Mouse (Mus musculus) naive thymus-derived CD4-positive, alpha-beta T cell, adult 2 months (primary cell): ENCODE data around the gene 4930442H23Rik.
A peak's percentile ranks its signal among the peaks of the same experiment; 100 is the strongest.
"Not testable (repeated sequence)": the region's sequence is repeated elsewhere in the genome, so short reads cannot be mapped to it uniquely, and the experiment has no call there.

ENCODE experiments used
- DNase-seq: peaks from one replicate; pipeline ENCODE4 v3.0.0-alpha.2; 2011; ENCODE audit warnings: low read depth

The 4930442H23Rik gene

DNA sequence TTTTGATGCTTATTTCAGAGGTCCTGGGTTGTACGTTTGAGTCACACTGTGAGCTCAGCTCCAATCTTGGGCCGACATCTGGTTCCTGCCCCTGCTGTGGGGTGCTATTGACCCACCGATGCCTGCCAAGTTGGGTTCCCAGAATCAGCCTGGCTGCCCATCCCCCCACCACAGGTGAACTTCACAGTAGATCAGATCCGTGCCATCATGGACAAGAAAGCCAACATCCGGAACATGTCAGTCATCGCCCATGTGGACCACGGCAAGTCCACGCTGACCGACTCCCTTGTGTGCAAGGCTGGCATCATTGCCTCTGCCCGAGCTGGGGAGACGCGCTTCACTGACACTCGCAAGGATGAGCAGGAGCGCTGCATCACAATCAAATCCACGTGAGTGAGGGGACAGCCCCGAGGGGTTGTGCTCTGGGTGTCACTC, 6.1 kb downstream of the 4930442H23Rik start:
- DNase-seq, result no peak

DNA sequence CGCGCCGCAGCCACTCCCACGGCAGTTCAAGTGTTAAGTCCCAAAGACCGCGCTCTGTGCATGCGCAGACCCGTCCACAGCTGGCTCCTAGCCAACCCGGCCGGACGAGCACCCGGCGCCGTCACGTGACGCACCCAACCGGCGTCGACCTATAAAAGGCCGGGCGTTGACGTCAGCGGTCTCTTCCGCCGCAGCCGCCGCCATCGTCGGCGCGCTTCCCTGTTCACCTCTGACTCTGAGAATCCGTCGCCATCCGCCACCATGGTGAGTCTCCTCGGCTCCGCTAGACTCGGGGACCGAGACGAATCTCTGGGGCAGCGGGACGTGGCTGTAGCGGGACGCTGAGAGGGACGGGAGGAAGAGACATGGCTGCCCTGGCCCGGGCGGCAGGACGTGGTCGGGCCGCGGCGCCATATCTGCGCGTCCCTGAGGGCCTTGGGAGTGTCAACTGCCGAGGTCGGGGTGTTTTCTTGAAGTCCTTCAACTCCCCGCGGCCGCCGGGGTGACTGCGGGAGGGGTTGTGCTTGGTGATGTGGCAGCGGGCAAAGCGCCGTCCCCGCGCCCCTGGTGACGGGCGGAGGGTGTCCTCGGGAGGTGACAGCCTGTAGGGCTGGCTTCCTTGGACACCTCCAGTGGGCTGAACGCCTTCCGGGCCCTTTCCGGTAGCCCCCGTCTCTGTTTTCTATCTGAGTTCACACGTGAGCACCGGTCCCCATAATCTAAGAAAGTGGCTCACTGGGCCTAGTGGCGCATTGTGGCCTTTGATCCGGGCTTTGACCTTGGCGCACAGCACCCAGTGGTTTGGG, 7.0 kb downstream of the 4930442H23Rik start, which contains the start of gene Eef2:
Eef2 (plus strand) TSS at position 166 of the 806 bp plus-strand sequence.
- peak; percentile 97 for DNase-seq

DNA sequence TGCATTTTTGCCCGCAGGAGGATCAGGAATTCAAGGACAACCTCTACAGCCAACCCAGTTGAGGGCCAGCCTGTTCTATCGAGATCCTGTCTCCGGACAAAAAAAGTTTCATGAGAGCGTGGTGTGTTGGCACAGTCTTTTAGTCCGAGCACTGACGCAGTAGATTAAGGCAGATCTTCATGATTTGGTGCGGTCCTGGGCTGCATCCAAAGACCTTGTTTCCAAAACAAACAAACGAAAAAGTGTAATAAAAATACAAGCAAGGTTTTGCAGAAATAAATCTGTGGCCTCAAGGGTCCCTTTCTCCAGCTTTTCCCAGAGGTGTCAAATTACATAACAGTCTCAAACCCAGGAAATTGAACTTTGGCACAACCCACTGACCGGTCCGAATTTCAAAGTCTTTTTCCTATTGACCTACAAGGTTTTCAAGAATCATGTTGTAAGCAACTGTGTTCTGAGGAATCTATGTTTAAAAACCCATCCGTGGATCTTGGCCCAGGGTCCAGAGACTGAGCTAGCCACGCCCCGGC, 7.6 kb downstream of the 4930442H23Rik start:
- no peak for DNase-seq

DNA sequence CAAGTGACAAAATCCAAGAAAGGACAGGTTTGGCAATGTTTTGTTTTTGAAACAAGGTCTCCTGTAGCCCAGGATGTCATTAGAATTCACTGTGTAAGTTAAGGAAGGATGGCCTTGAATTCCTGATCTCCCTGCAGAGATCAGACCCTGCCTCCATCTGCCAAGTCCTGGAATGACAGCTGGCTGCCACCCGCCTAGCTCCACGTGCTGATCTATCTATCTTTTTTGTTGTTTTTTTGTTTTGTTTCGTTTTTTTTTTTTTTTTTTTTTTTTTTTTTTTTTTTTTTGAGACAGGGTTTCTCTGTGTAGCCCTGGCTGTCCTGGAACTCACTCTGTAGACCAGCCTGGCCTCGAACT, 8.3 kb downstream of the 4930442H23Rik start:
- not testable (repeated sequence) for DNase-seq

DNA sequence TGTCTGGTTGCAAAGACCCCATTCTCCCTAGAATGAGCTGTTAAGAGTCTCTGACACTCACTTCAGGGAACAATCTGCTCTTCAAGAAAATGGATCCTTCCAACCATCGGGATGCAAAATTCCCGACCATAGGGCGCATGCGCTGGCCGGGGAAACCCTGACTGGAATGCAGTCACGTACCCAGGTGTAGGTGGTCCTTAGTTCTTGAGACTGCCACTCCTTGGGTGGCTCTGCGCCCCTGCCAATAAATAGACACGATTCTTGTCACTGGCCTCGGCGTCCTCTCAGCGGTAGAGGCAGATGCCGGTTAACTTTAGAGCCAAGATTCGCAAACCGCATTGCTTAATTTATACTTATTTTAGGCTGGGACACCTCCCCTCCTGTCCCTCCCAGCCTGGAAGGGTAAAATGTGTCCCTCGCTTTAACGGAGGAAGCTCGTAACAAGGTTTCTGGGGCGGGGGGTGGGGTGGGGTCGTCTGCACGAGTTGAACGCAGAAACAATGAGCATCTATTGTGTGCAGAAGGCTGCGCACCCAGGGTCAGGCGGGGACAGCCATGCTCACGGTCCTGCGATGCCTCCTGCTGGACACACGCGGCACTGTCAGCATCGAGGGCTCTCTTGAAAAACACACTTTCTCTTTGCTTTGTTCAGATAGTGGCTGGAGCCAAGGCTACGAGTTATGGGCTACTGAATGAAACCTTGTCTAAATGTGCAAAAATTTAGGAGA, 8.9 kb downstream of the 4930442H23Rik start:
- peak; percentile 93 for DNase-seq

DNA sequence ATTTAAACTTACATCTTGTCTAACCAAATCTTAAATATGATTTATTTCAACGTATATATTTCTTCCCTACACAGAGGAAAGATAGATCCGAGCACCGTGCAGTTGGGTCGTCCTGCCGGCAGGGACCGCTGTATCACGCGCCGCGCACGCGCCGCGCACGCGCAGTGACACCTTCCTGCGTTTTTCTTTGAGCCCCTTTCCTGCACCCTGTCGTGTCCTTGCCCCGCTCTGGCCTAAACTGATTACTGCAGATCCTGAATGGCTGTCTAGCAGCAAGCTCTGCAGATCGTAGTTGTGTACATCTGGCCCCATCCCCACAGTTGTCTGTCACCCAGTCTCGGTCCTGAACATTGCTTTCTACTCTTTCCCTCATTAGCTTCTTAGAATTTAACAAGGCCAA, 10.5 kb downstream of the 4930442H23Rik start:
- DNase-seq, result peak; percentile 94

DNA sequence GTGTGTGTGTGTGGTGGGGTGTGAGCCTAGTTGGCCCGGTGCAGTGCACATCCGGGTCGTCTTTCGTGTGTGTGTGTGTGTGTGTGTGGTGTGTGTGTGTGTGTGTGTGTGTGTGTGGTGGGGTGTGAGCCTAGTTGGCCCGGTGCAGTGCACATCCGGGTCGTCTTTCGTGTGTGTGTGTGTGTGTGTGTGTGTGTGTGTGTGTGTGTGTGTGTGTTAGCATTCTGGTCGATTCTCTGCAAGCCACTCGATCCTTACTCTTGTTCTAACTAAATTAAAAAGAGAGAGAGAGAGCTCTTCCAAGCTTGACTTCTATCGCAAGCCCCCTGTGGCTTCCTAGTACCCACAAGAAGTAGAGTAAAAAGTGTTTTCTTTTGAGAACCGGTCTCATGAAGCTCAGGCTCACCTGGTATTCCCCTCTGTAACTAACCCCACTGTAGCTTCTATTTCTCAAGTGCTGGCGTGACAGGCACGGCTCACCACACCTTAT, 14.2 kb downstream of the 4930442H23Rik start:
- peak; percentile 89 for DNase-seq

DNA sequence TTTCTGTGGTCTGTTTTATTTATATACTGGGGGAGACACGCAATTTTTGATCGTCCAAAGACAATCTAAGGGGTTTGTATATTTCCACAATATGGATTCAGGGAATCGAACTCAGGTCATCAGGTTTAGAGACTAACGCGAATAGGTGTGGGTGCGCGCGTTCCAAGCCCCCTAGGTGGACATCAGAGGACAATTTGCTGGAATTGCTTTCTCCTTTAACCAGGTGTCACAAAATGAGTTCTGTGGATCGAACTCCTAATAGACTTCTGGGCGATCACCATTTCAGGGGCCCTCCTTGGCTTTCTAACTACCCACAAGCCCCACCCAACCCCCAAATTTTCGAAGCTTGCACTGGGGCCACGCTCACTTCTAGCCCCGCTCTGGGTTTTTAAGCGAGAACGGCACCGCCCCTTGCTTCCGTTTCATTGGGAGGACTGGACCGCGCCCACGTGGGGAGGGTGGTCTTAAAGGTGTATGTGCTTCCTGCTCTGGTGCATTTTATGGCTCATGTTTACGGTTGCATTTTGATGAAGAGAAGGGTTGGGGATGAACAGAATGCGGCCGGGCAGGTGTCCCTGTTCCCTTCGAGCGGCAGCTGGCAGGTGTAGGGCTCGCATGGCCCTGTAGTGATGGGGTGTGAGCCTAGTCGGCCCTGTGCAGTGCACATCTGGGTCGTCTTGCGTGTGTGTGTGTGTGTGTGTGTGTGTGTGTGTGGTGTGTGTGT, 15.0 kb downstream of the 4930442H23Rik start:
- peak; percentile 87 for DNase-seq

DNA sequence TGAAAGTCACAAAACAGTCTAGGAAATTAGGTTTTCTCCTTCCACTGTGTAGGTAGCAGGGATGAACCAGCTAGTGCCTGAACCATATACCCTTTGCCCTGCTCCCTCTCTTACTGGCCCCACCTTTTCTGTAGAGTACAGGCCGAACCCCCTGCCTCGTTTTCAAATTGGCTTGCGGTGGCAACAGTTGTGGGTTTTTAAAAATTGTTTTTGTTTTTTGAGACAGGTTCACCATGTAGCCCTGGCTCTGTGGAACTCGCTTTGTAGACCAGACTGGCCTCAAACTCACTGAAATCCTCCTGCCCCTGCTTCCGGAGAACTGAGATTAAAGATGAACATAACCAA, 15.6 kb downstream of the 4930442H23Rik start:
- DNase-seq, result no peak

DNA sequence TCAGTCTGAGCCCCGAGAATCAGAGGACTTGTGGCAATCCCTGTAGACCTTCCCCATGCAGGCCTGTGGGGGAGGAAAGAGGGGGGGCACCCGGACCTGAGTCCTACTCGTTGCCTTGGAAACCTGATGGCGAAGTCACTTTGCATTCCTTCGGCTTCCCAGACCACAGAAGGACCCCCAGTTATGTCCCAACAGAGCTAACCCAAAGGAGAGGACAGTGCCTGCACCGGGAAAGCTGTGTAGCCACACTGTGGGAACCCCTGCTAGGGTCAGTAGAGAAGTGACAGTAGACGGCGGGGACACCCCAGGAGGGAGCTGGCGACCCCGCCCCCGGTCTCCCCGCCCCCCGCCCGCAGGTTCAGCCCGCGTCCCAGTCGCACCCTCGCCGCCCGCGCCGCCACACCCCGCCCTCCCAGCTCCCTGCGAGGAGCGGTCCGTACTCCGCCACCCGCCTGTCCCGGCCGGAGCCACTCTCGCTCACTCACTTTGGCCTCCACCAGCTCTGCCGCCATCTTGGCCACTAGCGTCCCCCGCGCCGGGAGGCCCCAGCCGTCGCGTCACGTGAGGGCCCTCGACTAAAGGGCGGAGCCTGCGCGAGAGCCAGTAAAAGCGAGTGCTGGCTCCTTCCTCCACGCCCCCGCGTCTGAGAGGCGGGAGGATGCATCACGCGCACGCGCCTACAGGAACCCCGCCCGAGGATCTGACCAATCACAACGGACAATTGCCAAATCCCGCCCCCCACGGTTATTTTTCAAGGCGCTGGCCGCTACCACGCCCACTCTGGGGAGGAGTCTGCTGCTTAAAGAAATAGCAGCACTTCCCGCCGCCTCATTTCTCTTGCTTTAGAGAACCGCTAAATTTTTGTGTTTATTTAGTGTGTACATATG, 16.2 kb downstream of the 4930442H23Rik start, which contains the start of gene Pias4:
Pias4 (minus strand) TSS at position 724 of the 887 bp plus-strand sequence.
- peak; percentile 100 for DNase-seq

DNA sequence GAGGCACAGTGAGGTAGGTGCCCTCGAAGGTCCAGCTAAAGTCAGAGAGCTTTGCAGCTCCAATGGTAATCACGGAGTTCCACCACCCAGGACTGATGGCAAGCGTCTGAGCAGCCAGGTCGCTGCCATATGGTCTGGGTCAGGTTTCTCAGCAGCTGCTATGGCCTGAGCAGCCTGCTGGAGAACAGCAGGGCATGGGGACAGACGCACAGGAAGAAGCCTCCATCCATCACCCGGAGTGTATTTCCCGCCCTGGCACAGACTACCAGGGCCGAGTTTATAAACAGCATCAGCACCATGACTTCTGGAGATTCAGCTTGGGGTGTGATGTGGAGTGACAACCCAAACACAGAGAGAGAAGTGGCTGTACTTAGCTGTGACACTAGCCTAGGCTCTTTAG, 18.5 kb downstream of the 4930442H23Rik start:
- no peak for DNase-seq

DNA sequence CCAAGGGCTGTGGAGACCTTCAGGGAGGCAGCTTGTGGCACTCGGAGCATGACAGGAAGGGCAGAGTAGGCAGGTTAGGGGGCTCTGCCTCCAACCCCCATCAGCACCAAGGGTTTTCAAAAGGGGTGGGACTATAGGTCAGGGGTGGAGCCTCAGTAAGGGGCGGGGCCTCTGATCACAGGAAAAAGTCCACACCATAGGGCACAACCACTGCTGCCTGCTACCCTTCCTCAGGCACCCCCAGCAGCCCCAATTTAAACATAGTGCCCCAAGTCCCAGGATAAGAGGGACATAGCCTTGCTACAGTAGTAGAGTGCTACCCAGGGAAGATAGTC, 21.4 kb downstream of the 4930442H23Rik start:
- no peak for DNase-seq

DNA sequence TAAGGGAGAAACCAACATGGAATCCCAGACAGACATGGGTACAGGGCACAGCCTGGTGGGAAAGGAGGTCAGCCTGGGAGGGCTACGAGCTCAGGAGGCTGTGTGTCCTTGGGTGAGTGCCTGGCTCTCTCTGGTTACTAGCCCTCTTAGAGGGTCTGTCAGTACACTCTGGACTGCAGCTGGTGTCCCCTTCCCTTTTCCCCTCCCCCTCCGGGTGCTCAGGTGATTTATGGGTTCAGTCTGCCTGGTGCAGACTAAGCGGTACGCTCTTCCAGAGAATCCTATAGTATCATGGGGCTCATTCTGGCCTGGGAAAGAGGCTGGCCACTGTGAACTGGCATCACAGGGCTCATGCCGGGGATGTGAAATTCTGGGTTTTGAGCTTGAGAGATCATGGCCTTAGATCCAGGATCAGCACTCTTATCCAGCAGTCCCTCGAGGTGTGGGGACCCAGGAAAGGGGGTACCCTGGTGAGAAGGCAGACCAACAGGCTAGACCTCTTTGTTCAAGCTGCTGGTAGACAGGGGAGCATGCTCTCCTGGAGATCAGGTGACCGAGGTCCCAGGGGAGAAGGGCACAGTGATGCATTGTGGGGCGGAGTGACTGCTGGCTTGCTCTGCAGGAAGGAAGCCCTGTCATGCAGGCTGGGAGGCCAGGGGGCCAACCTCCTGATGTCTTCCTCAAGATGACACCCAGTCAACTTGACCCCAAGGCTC, 21.9 kb downstream of the 4930442H23Rik start:
- no peak for DNase-seq

DNA sequence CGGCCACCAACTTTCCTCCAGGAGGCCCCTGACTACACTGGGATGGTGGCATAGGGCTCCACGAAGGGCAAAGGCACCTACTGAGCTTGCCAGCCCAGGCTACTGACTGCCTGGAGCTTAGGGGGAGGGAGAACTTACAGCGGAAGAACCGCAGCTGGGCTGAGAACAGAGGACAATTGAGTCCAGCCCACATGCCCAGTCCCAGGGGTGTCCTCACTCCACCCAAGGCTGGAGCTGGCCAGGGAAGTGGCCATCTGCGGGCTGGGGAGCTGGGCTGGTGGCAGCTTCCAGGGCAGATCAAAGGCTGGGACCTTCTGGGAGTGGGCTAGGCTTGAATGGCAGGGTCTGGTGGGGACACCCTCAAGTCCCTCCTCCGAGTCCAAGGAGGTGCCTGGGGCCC, 28.9 kb downstream of the 4930442H23Rik start:
- DNase-seq, result no peak

DNA sequence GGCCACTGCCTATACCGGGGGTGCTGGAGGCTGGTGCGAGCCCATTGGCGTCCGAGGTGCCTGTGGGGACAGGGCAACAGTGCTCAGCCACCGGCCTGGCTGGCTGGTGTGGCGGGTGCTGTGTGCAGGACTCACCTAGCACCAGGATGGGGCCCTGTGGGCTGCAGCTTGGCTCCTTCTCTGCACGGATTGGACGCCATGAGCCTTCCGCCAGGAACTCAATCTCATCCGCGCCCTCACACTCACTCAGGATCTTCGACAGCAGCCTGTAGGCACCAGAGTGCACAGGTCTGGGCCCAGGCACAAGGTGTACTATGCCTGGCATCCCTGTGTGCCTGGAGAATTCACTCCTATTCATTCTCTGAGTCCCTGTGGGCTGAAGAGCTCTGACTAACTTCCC, 29.3 kb downstream of the 4930442H23Rik start:
- DNase-seq, result no peak

DNA sequence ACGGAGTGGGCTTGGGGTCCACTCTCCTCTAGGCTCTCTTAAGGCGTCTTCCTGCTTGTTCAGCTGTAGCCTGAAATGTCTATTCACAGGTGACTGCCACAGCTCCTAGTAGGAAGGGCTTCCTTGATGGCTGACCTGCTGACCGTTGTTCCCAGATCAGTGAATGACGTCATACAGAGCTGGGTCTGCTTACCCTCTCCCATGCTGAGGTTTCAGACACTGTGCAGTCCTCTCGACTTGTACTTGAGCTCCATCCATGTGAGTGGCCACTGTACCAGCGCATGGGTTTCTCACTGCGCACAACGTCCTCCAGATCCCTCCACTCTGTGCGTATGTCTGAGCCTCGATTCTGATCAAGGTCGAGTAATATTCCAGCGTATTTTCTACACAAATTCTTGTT, 31.0 kb downstream of the 4930442H23Rik start:
- no peak for DNase-seq

DNA sequence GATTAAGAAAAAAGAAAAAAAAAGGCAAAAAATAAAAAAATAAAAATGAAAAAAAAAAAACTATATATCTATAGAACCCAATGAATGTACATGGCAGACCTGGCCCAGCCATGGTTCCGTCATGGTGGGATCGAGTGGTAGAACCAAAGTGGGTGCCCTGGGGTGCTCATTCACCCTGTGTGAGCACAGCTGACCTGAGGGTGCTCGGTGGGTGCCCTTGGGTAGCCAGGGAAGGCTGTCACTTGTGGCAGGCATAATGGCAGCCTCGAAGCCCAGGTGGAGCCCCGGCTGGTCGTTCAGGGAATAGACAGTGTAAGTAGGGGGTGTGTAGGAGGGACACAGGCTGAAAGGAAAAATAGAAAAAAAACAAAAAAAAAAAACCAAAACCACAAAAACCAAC, 32.4 kb downstream of the 4930442H23Rik start:
- no peak for DNase-seq

DNA sequence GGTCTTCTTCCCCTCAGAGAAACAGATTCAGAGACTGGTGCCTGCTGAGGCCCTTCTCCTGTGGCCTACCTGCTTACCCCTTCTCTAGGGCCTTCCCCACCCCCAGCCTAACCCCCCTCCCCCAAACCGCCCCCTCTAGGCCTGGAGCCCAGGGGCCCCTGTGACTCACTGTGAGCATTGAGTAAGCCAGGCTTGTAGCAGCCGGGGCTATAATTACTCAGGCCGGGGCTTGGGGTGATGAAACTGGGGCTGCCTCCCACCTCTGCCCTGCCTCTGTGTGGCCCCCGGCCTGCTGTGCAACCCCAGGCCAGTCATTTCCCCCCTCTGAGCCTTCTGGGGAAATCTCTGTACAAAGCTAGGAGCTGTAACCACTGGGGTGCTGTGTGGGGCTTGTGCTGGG, 37.4 kb downstream of the 4930442H23Rik start:
- DNase-seq, result no peak

DNA sequence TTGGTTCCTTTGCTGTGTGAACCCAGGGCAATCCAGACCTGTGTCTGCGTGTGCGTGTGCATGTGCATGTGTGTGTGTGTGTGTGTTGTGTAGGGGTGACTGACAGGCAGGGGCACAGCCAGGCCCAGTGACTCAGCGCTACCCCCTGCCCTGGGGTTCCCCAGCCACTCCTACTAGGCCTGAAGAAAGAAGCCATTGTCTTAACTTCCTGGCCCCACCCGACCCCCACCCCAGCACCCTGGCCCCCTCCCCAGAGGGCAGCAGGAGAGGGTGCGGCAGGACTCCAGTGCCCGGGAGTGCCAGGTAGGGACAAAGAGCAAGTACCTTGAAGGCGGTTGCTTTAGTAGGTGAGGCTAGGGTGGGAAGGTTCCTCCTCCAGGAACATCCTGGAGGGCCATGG, 37.9 kb downstream of the 4930442H23Rik start:
- no peak for DNase-seq

DNA sequence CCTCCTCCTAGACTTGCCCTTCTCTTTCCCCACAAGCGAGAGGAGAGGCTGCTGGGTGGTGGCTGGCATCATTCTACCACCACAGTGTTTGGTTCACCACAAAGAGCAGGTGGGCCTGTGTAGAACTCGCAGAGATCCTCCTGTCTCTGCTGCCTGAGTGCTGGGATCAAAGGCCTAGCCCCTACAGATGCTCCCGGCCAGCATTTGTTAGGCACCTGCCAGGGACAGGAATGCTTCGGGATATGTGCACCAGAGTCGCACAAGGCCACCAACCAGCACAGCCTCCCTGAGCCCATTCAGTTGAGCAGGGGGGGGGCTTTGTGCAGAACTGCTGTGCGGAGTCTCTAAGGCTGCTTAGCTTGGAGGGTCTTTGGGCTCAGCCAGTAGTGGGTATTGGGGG, 38.3 kb downstream of the 4930442H23Rik start:
- DNase-seq, result no peak

DNA sequence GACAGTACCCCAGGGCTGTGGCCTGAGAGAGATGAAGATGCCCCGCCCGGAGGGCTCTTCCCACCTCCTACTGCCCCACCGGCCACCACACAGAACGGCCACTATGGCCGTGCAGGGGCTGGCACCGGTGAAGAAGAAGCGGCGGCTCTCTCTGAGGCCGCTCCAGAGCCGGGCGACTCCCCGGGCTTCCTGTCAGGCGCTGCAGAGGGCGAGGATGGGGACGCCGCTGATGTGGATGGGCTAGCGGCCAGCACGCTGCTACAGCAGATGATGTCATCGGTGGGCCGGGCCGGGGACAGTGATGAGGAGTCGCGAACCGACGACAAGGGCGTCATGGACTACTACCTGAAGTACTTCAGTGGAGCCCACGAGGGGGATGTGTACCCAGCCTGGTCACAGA, 39.0 kb downstream of the 4930442H23Rik start:
- DNase-seq, result no peak
